Mouse (Mus musculus) midbrain, embryonic 13.5 days (tissue): ENCODE data around the gene Lpp. TPM values are rescaled to one million over a fixed set of nuclear protein-coding genes. Genes with fewer than 3 reads are reported as not detected.

Source experiments
- ATAC-seq: fragments of 200-750 bp; cut with Nextera tagmentation; 2 replicates; pipeline ENCODE4 v1.8.0; 2017; ENCODE audit warnings: mild to moderate bottlenecking, moderate TSS enrichment, moderate library complexity
- H3K27ac ChIP-seq: fragments of 300-500 bp; sonication (generic); 2 replicates; pipeline ENCODE4 v1.5.1; 2015; ENCODE audit warnings: inconsistent platforms, mild to moderate bottlenecking, moderate library complexity
- H3K27me3 ChIP-seq: fragments of 300-500 bp; sonication (generic); 2 replicates; pipeline ENCODE4 v1.6.1; 2015; ENCODE audit warnings: mild to moderate bottlenecking, inconsistent platforms
- H3K36me3 ChIP-seq: fragments of 300-500 bp; sonication (generic); 2 replicates; pipeline ENCODE4 v1.6.1; 2015; ENCODE audit warnings: mild to moderate bottlenecking, inconsistent platforms
- H3K4me1 ChIP-seq: fragments of 300-500 bp; sonication (generic); replicated peaks from 2 replicates; pipeline ENCODE4 v1.6.1; 2015; ENCODE audit warnings: inconsistent platforms
- H3K4me2 ChIP-seq: fragments of 300-500 bp; sonication (generic); replicated peaks from 2 replicates; pipeline ENCODE4 v1.6.1; 2015; ENCODE audit warnings: moderate library complexity, mild to moderate bottlenecking, inconsistent platforms
- H3K4me3 ChIP-seq: fragments of 300-500 bp; sonication (generic); replicated peaks from 2 replicates; pipeline ENCODE4 v1.5.1; 2015; ENCODE audit warnings: mild to moderate bottlenecking, inconsistent platforms
- H3K9ac ChIP-seq: fragments of 300-500 bp; sonication (generic); replicated peaks from 2 replicates; pipeline ENCODE4 v1.6.1; 2015; ENCODE audit warnings: mild to moderate bottlenecking, inconsistent platforms
- H3K9me3 ChIP-seq: fragments of 300-500 bp; sonication (generic); 2 replicates; pipeline ENCODE4 v1.6.1; 2016; ENCODE audit warnings: mild to moderate bottlenecking, inconsistent platforms
- WGBS: fragments of 180-500 bp; shearing (Covaris S2); methylation state at CpG from one replicate; pipeline ENCODE4 v1.1.7; 2015; 5-methylcytosine and 5-hydroxymethylcytosine counted together
- polyA plus RNA-seq: library from polyadenylated mRNA; unstranded; fragments of >200 nt; fragmentation: Nextera tagmentation; extraction: Ambion mirVana; gene quantifications from 2 replicates; pipeline ENCODE4 v1.2.1, GENCODE M21; 2015

Lpp gene
- polyA plus RNA-seq, 1 experiment from 2014 or later = 9.0 TPM

DNA sequence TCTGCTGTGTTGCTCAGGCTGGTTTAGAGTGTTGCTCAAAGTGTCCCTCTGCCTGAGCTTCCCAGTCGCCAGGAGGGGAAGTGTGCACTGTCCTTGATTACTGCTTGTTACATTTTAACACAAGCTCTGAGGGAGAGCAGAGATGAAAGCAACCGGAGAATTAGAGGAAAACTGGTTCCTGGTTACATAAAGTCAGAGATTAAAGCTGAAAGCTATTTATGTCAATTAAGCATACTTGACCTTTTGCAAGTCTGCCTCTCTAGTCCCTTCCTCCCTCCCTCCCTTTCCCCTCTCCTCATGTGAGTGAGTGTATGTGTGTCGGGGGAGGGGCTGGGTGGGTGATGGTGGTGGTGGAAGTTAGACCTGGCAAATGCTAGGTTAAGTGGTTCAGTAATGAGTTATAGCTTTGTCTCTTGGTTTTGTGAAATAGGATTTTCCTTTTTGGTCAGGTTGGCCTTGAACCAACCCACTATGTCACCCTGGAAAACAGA is 83.6 kb downstream of the Lpp start:
- H3K9me3 ChIP-seq = no peaks in the 10 kb centered on the region
- H3K36me3 ChIP-seq = no peaks in the 10 kb centered on the region
- ATAC-seq = no peak
- H3K27me3 ChIP-seq = no peaks in the 10 kb centered on the region
- peaks cover 9% of the 10 kb centered on the region for H3K4me1 ChIP-seq
- H3K4me3 ChIP-seq = no peak overlapping the region
- H3K4me2 ChIP-seq = no peak overlapping the region
- WGBS = 44% methylated on average over 3 of the region's 3 CpGs
- no peak overlapping the region for H3K27ac ChIP-seq
- H3K9ac ChIP-seq = no peak overlapping the region

DNA sequence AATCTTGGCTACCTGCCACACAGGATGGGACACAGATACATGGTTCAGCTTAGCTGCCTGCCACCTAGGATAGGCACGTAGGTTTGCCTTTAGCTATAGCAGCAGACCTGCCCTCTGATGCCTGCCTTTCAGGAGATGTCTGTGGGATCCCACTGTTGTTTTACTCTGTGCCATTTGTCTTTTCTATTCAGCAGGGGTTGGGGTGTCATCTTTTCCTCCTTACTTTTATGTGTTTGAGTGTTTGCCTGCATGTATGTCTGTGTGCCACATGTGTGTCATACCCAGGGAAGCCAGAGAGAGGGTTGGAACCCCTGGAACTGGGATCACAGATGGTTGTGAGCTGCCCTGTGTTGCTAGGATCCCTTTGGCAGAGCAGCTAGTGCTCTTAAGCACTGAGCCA is 84.7 kb downstream of the Lpp start:
- H3K4me2 ChIP-seq = no peak overlapping the region
- H3K27me3 ChIP-seq = no peaks in the 10 kb centered on the region
- H3K4me1 ChIP-seq = peaks cover 9% of the 10 kb centered on the region
- H3K27ac ChIP-seq = no peak overlapping the region
- H3K36me3 ChIP-seq = no peaks in the 10 kb centered on the region
- no peak overlapping the region for H3K4me3 ChIP-seq
- no peaks in the 10 kb centered on the region for H3K9me3 ChIP-seq
- no peak overlapping the region for H3K9ac ChIP-seq
- ATAC-seq = no peak
- WGBS = 86% methylated on average over 1 of the region's 1 CpGs

DNA sequence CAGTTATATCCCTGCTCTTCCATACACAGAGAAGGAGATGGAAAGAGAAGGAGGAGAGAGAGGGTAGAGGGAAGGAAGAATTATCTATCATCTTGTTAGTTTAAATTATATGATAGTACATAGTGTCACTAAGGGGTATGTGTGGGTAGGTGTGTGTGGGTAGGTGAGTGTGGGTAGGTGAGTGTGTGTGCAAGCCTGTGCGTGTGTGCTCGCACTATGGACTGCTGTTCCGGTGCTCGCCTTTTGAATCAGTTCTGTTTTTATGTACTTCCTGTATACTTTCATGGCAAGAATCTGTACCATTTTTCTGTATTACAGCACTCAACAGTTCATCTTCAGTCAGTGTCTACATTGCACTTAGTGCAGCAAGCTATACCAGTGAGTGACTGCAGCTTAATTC is 85.5 kb downstream of the Lpp start:
- H3K27me3 ChIP-seq = no peaks in the 10 kb centered on the region
- H3K4me1 ChIP-seq = peaks cover 9% of the 10 kb centered on the region
- no peak overlapping the region for H3K27ac ChIP-seq
- H3K4me2 ChIP-seq = no peak overlapping the region
- 97% methylated on average over 4 of the region's 4 CpGs for WGBS
- no peak overlapping the region for H3K4me3 ChIP-seq
- H3K9me3 ChIP-seq = no peaks in the 10 kb centered on the region
- no peak for ATAC-seq
- no peak overlapping the region for H3K9ac ChIP-seq
- no peaks in the 10 kb centered on the region for H3K36me3 ChIP-seq

DNA sequence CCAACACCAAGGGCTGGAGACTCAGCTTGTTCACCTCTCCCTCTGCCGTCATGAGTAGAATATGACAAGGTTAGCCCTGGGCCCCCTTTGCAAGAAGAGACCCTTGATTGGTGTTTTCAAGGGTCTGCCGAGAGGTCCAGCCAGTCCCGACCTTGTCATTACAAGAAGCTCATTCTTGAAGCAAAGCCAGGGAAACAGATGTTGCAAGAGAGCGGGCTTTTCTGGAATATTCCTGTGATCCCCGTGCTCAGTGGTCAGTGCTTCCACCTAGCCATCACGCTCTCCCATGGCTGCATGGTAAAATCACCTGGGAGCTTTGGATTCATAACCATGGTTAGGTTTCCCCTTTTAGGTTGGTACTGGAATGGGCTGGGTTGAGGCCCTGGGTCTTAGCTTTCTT is 89.3 kb downstream of the Lpp start:
- WGBS = 94% methylated on average over 6 of the region's 6 CpGs
- H3K4me1 ChIP-seq = no peaks in the 10 kb centered on the region
- no peaks in the 10 kb centered on the region for H3K27me3 ChIP-seq
- H3K4me2 ChIP-seq = no peak overlapping the region
- H3K9me3 ChIP-seq = no peaks in the 10 kb centered on the region
- no peak for ATAC-seq
- H3K4me3 ChIP-seq = no peak overlapping the region
- H3K36me3 ChIP-seq = no peaks in the 10 kb centered on the region
- H3K27ac ChIP-seq = no peak overlapping the region
- H3K9ac ChIP-seq = no peak overlapping the region

DNA sequence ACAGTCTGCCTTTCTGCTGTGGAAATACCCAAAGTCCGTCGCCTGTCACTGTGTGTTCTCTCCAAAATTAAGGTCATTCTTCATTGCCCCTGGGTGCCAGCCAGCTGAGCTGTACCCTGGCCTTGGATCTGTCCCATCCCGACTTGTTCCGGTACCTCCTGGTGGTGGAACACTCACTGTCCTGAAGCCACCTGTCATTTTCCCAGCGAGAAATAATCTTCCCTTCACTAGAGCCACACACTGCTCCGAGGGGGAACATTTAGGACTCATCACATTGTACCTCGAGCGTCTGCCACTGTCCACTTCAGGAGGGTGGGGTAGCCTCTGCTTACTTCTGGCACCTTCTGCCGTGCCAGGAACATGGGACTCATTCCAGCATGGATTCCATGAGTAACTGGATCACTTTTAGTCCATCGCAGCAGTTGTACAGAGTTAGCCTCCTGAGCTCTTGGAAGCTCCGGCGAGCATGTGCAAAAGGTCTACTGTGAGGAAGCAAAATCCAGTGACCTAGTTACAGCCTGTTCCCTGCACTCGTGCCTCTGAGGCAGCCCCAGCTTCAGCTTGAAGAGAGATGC is 90.3 kb downstream of the Lpp start:
- H3K4me3 ChIP-seq = no peak overlapping the region
- H3K9me3 ChIP-seq = no peaks in the 10 kb centered on the region
- 91% methylated on average over 13 of the region's 13 CpGs for WGBS
- H3K4me1 ChIP-seq = peaks cover 5% of the 10 kb centered on the region
- H3K27ac ChIP-seq = no peak overlapping the region
- no peak overlapping the region for H3K9ac ChIP-seq
- no peaks in the 10 kb centered on the region for H3K27me3 ChIP-seq
- H3K4me2 ChIP-seq = no peak overlapping the region
- no peaks in the 10 kb centered on the region for H3K36me3 ChIP-seq
- ATAC-seq = no peak

DNA sequence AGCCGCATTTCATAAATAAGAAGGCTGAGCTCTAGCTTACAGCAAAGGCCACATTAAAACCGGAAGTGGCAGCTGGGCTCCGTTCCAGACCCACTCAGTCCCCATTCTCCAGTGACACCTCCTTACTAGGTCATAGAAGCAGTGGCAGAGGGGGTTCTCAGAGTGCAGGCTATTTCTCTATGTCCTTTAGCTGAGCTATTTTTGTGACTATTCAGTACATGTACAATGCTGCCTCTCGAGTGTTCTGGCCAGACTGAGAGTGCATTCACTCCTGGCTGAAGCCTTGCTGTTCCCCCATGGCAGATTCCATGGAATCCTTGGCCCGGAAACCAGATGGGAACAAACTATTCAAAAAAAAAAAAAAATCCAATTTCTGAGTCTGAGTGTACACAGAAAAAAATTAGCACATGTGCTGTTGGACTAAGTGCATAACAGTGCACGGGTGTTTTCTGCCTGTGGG is 94.5 kb downstream of the Lpp start:
- H3K27ac ChIP-seq = peak overlapping the region; percentile 35; the same call in 1 of the 2 replicates
- ATAC-seq = no peak
- 59% methylated on average over 6 of the region's 6 CpGs for WGBS

DNA sequence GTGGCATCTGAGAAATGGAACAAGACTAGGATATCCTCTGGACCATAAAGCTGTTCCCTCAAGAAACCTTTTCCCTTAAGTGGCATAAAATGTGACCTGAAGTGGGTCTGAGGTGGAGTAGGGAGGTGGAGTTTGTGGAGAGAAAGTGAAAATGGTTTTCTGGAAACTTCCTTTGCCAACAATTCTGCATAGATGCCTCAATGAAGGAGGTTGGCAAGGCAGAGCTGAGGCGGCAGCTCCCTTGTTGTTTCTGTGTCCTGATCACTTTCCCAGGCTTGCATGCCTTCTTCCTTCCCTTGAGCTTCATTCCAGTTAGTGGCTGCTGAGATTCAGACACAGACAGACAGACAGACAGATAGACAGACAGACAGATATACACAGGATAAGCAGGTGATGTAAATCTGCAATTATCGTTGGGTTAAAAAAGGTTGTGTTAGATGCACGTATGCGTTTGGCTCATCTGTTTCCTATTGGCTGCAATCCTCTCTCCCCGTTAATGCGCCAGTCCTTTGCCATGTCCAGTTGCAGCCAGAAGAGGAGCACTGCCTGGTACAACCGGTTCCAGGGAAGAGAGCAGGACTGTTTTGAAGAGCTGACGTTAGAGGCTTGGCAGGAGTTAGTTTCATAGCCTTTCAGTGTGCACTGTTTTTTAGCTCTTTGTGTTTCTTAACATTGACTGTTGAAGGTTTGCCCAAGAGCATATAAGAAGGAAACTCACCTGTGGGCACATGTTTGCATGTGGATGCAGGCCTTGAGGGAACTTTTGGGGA is 96.4 kb downstream of the Lpp start:
- no peak overlapping the region for H3K9ac ChIP-seq
- no peak overlapping the region for H3K27ac ChIP-seq
- H3K4me1 ChIP-seq = peaks cover 31% of the 10 kb centered on the region
- no peaks in the 10 kb centered on the region for H3K9me3 ChIP-seq
- WGBS = 90% methylated on average over 8 of the region's 8 CpGs
- no peaks in the 10 kb centered on the region for H3K27me3 ChIP-seq
- H3K4me3 ChIP-seq = no peak overlapping the region
- H3K4me2 ChIP-seq = no peak overlapping the region
- H3K36me3 ChIP-seq = no peaks in the 10 kb centered on the region
- ATAC-seq = no peak

More for the DNA sequence above, 94.5 kb downstream of the Lpp start:
- H3K9me3 ChIP-seq = no peaks in the 10 kb centered on the region
- H3K27me3 ChIP-seq = no peaks in the 10 kb centered on the region
- H3K9ac ChIP-seq = no peak overlapping the region
- peaks cover 31% of the 10 kb centered on the region for H3K4me1 ChIP-seq
- no peak overlapping the region for H3K4me3 ChIP-seq
- H3K36me3 ChIP-seq = no peaks in the 10 kb centered on the region
- H3K4me2 ChIP-seq = no peak overlapping the region

DNA sequence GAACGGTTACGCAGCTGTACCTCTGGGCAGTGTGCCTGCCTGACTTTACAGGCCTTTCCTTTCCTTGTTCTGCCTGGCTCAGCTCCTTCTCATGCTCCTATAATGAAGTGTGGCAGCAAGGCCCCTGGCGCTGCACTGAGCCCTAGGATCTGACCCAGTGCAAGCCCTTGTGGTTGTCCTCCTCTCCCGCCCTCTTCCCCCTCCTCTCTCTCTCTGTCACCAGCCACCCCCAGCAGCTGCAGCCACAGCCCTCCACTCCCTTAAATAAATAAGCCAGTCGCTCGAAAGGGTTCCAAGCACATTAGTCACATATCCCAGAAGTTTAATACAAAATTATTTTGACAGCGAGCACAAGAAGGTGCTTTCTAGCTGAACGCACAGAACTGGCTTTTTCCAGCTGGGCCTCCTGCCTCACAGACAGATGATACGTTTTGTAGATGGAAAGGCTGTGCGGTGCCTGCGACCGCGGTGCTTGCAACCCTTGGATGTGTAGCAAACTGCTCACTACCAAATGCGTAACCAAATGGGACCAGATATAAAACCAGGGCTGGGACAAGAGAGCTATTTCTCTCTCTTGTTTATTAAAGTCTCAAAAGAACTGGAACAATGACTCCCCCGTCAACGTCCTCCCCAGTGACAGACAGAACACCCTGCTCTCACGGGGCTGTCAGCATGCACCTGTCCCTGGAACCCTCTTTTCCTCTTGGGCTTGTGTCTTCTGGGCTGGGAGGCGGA is 97.6 kb downstream of the Lpp start:
- Histone ChIP-seq H3K36me3 (no peaks in the 10 kb centered on the region), H3K4me1 (peaks cover 35% of the 10 kb centered on the region), H3K9me3 (no peaks in the 10 kb centered on the region), H3K27me3 (no peaks in the 10 kb centered on the region), H3K4me3 (no peak overlapping the region), H3K9ac (0 out of 2 replicates have a peak overlapping the region, but pooled peaks have one; percentile 2), H3K4me2 (0 out of 2 replicates have a peak overlapping the region, but pooled peaks have one; percentile 6), H3K27ac (0 out of 2 replicates have a peak overlapping the region, but pooled peaks have one; percentile 51)
- ATAC-seq = peak; percentile 82
- 36% methylated on average over 18 of the region's 18 CpGs for WGBS

DNA sequence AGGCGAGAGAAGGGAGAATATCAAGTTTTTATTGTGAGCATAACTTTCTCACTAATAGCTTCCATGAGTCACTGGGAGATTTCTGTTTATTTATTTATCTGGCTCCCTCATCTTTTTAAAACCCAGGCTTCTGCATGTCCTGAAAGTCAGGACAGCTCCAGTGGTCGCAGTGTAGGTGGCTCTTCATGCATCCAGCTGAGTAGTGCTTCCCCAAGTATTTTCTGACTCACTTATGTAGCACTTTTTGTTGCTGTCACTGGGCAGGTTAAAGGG is 98.1 kb downstream of the Lpp start:
- H3K27me3 ChIP-seq = no peaks in the 10 kb centered on the region
- H3K27ac ChIP-seq = no peak overlapping the region
- peaks cover 35% of the 10 kb centered on the region for H3K4me1 ChIP-seq
- H3K4me2 ChIP-seq = no peak overlapping the region
- no peak overlapping the region for H3K4me3 ChIP-seq
- no peaks in the 10 kb centered on the region for H3K9me3 ChIP-seq
- H3K9ac ChIP-seq = no peak overlapping the region
- no peaks in the 10 kb centered on the region for H3K36me3 ChIP-seq
- ATAC-seq = no peak
- WGBS = 79% methylated on average over 2 of the region's 2 CpGs

DNA sequence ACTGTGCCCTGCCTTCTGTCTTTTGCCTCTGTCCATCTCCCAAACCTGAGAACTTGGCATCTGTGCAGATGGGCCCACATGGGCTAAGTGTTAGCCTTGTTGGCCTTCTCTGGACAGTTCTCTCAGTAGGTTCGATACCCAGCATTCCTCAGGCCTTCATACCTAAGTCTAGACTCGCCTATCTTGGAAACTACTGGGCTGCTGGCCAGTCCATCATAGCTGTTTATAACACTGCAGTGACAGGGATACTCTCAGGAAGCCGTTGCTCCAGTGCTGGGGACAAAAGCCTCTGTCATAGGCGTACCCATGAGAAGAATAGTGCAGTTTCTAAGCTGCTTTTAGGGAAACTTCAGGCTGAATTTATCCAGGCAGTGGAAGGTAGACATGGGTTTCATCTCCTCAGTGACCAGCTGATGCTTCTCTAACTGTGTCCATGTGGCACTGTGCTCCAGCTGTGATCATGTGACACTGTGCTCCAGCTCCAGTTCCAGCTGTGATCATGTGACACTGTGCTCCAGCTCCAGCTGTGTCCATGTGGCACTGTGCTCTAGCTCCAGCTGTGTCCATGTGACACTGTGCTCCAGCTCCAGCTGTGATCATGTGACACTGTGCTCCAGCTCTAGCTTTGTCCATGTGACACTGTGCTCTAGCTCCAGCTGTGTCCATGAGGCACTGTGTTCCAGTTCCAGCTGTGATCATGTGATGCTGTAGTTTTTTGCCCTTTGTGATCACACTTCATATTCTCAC is 99.1 kb downstream of the Lpp start:
- Histone ChIP-seq H3K27me3 (no peaks in the 10 kb centered on the region), H3K4me1 (peaks cover 35% of the 10 kb centered on the region), H3K4me3 (no peak overlapping the region), H3K9ac (no peak overlapping the region), H3K36me3 (no peaks in the 10 kb centered on the region), H3K9me3 (no peaks in the 10 kb centered on the region), H3K27ac (no peak overlapping the region), H3K4me2 (no peak overlapping the region)
- 0 out of 2 replicates have a peak, but pooled peaks have one; percentile 5 for ATAC-seq
- WGBS = 75% methylated on average over 4 of the region's 4 CpGs

DNA sequence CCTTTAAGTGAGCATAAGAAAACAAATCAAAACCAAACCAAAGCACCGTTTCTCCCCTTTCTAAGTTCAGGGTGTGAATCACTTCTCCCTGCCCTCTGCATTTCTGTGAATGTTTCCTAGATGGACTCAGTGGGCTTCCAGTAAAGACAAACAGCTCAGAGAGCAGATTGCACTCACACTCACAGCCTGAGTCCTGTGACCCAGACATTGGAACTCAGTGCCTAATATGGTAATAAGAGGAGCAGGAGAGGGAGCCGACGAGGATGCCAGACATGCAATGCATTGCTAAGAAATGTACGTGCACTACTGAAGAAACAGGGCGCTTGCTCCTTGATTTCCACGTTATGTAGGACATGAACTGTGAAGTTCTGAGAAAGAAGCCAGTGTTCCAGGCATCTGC is 101.2 kb downstream of the Lpp start:
- Histone ChIP-seq H3K4me3 (no peak overlapping the region), H3K4me1 (peaks cover 29% of the 10 kb centered on the region), H3K9ac (no peak overlapping the region), H3K27me3 (no peaks in the 10 kb centered on the region), H3K27ac (no peak overlapping the region), H3K36me3 (no peaks in the 10 kb centered on the region), H3K4me2 (no peak overlapping the region), H3K9me3 (no peaks in the 10 kb centered on the region)
- WGBS = 66% methylated on average over 6 of the region's 6 CpGs
- no peak for ATAC-seq

DNA sequence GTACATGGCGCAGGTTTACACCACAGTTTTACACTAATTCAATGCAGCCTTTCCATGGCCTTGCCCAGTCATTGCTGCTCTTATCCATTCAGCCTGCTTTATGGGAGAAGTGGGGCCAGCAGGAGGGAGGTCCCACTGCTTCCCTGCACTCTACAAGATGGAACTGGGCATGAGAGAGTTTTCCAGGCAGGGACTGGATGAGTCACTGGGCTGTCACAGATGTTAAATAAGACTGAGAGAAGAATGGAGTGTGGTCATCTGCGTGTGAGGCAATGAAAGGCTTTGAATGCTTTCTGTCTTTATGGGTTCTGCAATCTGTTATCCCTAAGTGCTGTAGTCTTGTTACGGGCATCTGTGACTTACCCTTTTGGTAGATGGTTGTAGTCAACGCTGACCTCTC is 102.2 kb downstream of the Lpp start:
- H3K36me3 ChIP-seq = no peaks in the 10 kb centered on the region
- no peak overlapping the region for H3K4me2 ChIP-seq
- 81% methylated on average over 4 of the region's 4 CpGs for WGBS
- no peaks in the 10 kb centered on the region for H3K9me3 ChIP-seq
- no peak overlapping the region for H3K9ac ChIP-seq
- H3K4me1 ChIP-seq = peaks cover 25% of the 10 kb centered on the region
- no peak overlapping the region for H3K4me3 ChIP-seq
- no peak for ATAC-seq
- no peaks in the 10 kb centered on the region for H3K27me3 ChIP-seq
- H3K27ac ChIP-seq = no peak overlapping the region
